Mouse (Mus musculus) CH12.LX (cell line): ENCODE measurements around the gene Mia2. TPM values are rescaled to one million over a fixed set of nuclear protein-coding genes. Genes with fewer than 3 reads are reported as not detected.

Source experiments
- DNase-seq: peaks from one replicate; pipeline ENCODE4 v3.0.0-alpha.2; 2013; ENCODE audit errors: extremely low read depth
- H3K27ac ChIP-seq: 2 replicates; pipeline ENCODE4 v1.5.1; 2012; ENCODE audit warnings: low read depth, mild to moderate bottlenecking, control low read depth, moderate library complexity; ENCODE audit not compliant: insufficient read depth
- H3K27me3 ChIP-seq: replicated peaks from 2 replicates; pipeline ENCODE3; 2012; ENCODE audit warnings: inconsistent platforms
- H3K36me3 ChIP-seq, 2 experiments: replicated peaks in 1 of 2; 2 replicates each; pipeline versions ENCODE3 to v1.6.1; 2012; ENCODE audit warnings: inconsistent platforms in 1 of 2, low read length in 1 of 2, mild to moderate bottlenecking in 1 of 2, mixed read lengths in 1 of 2, moderate library complexity in 1 of 2; ENCODE audit not compliant: control insufficient read depth in 1 of 2, insufficient read depth in 1 of 2
- H3K4me1 ChIP-seq, 2 experiments: 2 replicates each; pipeline ENCODE4 v1.6.1; 2012; ENCODE audit warnings: inconsistent platforms in 1 of 2, moderate library complexity in 1 of 2; ENCODE audit not compliant: insufficient read depth in 2 of 2, control insufficient read depth in 1 of 2
- H3K4me2 ChIP-seq: 2 replicates; pipeline ENCODE4 v1.6.1; 2012; ENCODE audit warnings: low read depth, mild to moderate bottlenecking, control low read depth; ENCODE audit not compliant: poor library complexity, insufficient read depth, severe bottlenecking
- H3K4me3 ChIP-seq, 3 experiments: fragments of 150-350 bp in 1 of 3; sonication (generic) in 1 of 3; replicated peaks in 1 of 3; 2 replicates each; pipeline versions ENCODE3 to v1.5.1; 2011 to 2012; ENCODE audit warnings: low read depth in 2 of 3, low read length in 2 of 3, mild to moderate bottlenecking in 2 of 3, moderate library complexity in 2 of 3, control low read depth in 1 of 3, improper control_type of control experiment in 1 of 3, inconsistent platforms in 1 of 3, mixed read lengths in 1 of 3; ENCODE audit not compliant: poor library complexity in 1 of 3
- H3K79me2 ChIP-seq: replicated peaks from 2 replicates; pipeline ENCODE4 v1.6.1; 2012; ENCODE audit warnings: mild to moderate bottlenecking, moderate library complexity; ENCODE audit not compliant: control insufficient read depth, poor library complexity, insufficient read depth, severe bottlenecking; ENCODE audit errors: extremely low read depth
- H3K9ac ChIP-seq: 2 replicates; pipeline ENCODE4 v1.6.1; 2012; ENCODE audit warnings: low read depth, mild to moderate bottlenecking, control low read depth, moderate library complexity; ENCODE audit not compliant: insufficient read depth
- H3K9me3 ChIP-seq: replicated peaks from 2 replicates; pipeline ENCODE3; 2012; ENCODE audit warnings: low read length, inconsistent platforms, mixed read lengths
- BHLHE40 ChIP-seq: IDR thresholded peaks from 2 replicates; pipeline ENCODE4 v1.6.1; 2011; ENCODE audit warnings: mild to moderate bottlenecking, low read depth, low read length, improper control_type of control experiment
- CHD2 ChIP-seq: IDR thresholded peaks from 2 replicates; pipeline ENCODE4 v1.6.1; 2011; ENCODE audit warnings: low read length, improper control_type of control experiment
- EP300 ChIP-seq: IDR thresholded peaks from 2 replicates; pipeline ENCODE4 v1.6.1; 2011; ENCODE audit warnings: low read length, improper control_type of control experiment
- JUND ChIP-seq: conservative IDR thresholded peaks from 2 replicates; pipeline ENCODE4 v1.6.1; 2011; ENCODE audit warnings: low read depth, low read length, improper control_type of control experiment
- MAFK ChIP-seq: IDR thresholded peaks from 2 replicates; pipeline ENCODE4 v1.6.1; 2011; ENCODE audit warnings: low read length, improper control_type of control experiment; ENCODE audit not compliant: insufficient replicate concordance
- MAZ ChIP-seq: IDR thresholded peaks from 2 replicates; pipeline ENCODE4 v1.6.1; 2012; ENCODE audit warnings: low read depth, mild to moderate bottlenecking, inconsistent platforms, low read length, improper control_type of control experiment, moderate library complexity
- MYC ChIP-seq: IDR thresholded peaks from 2 replicates; pipeline ENCODE4 v1.6.1; 2011; ENCODE audit warnings: low read depth, mild to moderate bottlenecking, improper control_type of control experiment, low read length
- NELFE ChIP-seq: IDR thresholded peaks from 2 replicates; pipeline ENCODE4 v1.6.1; 2011; ENCODE audit warnings: low read depth, low read length, improper control_type of control experiment
- NRF1 ChIP-seq: IDR thresholded peaks from 2 replicates; pipeline ENCODE4 v1.6.1; 2014; ENCODE audit warnings: low read depth, mild to moderate bottlenecking, inconsistent platforms, low read length, improper control_type of control experiment, moderate library complexity
- PAX5 ChIP-seq: IDR thresholded peaks from 2 replicates; pipeline ENCODE4 v1.6.1; 2012; ENCODE audit warnings: low read length, inconsistent platforms, mixed read lengths
- POLR2A ChIP-seq: IDR thresholded peaks from 2 replicates; pipeline ENCODE4 v1.6.1; 2011; ENCODE audit warnings: low read depth, mild to moderate bottlenecking, improper control_type of control experiment, low read length
- RAD21 ChIP-seq: IDR thresholded peaks from 2 replicates; pipeline ENCODE4 v1.6.1; 2011; ENCODE audit warnings: low read depth, mild to moderate bottlenecking, low read length, improper control_type of control experiment, moderate library complexity
- TCF12 ChIP-seq: IDR thresholded peaks from 2 replicates; pipeline ENCODE4 v1.6.1; 2014; ENCODE audit warnings: low read depth, mild to moderate bottlenecking, inconsistent platforms, low read length, improper control_type of control experiment
- UBTF ChIP-seq: IDR thresholded peaks from 2 replicates; pipeline ENCODE4 v1.6.1; 2012; ENCODE audit warnings: low read depth, mild to moderate bottlenecking, inconsistent platforms, low read length, improper control_type of control experiment, moderate library complexity
- USF1 ChIP-seq: IDR thresholded peaks from 2 replicates; pipeline ENCODE4 v1.6.1; 2014; ENCODE audit warnings: low read depth, mild to moderate bottlenecking, inconsistent platforms, low read length, improper control_type of control experiment
- ZC3H11A ChIP-seq: IDR thresholded peaks from 2 replicates; pipeline ENCODE4 v1.6.1; 2012; ENCODE audit warnings: low read depth, mild to moderate bottlenecking, inconsistent platforms, low read length, improper control_type of control experiment
- ZKSCAN1 ChIP-seq: IDR thresholded peaks from 2 replicates; pipeline ENCODE4 v1.6.1; 2012; ENCODE audit warnings: low read depth, inconsistent platforms, low read length, improper control_type of control experiment, borderline replicate concordance
- ZMIZ1 ChIP-seq: IDR thresholded peaks from 2 replicates; pipeline ENCODE4 v1.6.1; 2012; ENCODE audit warnings: low read depth, mild to moderate bottlenecking, inconsistent platforms, low read length, improper control_type of control experiment
- ZNF384 ChIP-seq: IDR thresholded peaks from 2 replicates; pipeline ENCODE4 v1.6.1; 2012; ENCODE audit warnings: low read depth, low read length, improper control_type of control experiment, inconsistent platforms
- dilution Hi-C: fragments of 300-500 bp; cut with MboI; formaldehyde crosslinking; loops from 2 replicates; pipeline ENCODE4 v1.14.3; 2020; ENCODE audit warnings: low sequenced_read_pairs; ENCODE audit not compliant: extremely low pct_unique_long_range_greater_than_20kb, extremely low pct_ligation_motif_present
- in situ Hi-C: fragments of 300-500 bp; cut with MboI; formaldehyde crosslinking; loops from 3 replicates; pipeline ENCODE4 v1.14.3; 2019; ENCODE audit warnings: low sequenced_read_pairs, low pct_ligation_motif_present, low pct_unique_long_range_greater_than_20kb, mixed read lengths
- polyA plus RNA-seq: library from polyadenylated mRNA; unstranded; fragments of >175 nt; gene quantifications from 2 replicates; pipeline ENCODE4 v1.2.1, GENCODE M21; 2012; ENCODE audit warnings: low read depth; ENCODE audit not compliant: insufficient read length
- total RNA-seq, 2 experiments: library from RNA; depleted of rRNA; stranded (reverse); fragments of 300-350 nt in 1 of 2; fragments of >200 nt in 1 of 2; gene quantifications; 2 replicates each; pipeline ENCODE4 v1.2.3; 2012 to 2014

Gene Mia2
- total and polyA plus RNA-seq, 3 experiments, result 68.1 to 162 (median 99.2) TPM

DNA sequence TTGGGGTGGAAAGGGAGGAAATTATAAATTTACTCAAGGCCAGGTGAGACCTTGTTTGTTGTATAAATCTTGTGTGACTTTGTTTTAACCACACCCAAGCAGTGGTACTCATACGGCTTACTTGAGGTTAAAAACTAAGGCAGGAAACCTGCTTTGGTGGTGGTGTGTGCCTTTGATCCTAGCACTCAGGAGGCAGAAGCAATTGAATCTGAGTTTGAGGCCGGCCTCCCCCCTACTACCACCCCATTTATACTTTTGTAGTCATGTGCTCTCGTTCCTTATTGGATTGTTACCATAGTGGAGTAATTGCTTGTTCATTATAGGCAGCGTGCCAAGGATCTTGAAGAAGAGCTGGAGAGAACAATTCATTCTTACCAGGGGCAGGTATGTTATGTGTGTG, 74.3 kb downstream of the Mia2 start:
- no peak for DNase-seq
- no peak overlapping the region for H3K27ac ChIP-seq
- dilution Hi-C loops, result no loop called here

DNA sequence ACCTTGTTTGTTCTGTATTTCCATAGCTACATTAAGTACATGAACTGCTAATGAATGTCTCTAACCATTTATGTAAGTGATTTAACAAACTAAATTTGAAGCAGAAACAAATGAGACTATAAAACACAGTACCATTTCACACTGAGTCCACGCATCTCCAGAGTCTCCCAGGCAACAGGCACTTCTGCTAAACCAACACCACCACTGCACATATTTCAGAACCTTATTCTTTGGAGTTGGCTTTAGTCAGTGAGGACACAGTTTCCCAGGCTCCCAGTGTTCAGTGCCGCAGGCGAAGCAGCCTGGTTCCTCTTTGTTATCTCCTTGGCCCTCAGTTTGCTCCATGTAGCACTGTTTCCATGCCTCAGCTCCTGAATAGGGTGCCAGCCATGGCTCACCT, 82.2 kb downstream of the Mia2 start:
- Histone ChIP-seq H3K27ac (no peak overlapping the region), H3K4me3 (no peak overlapping the region), H3K9me3 (no peaks in the 10 kb centered on the region), H3K36me3 (peaks cover 60 to 95% of the 10 kb centered on the region in 2 experiments), H3K4me2 (no peak overlapping the region), H3K9ac (no peak overlapping the region), H3K4me1 (no peaks in the 10 kb centered on the region), H3K79me2 (no peaks in the 10 kb centered on the region; the same call in 1 of the 2 replicates), H3K27me3 (no peaks in the 10 kb centered on the region)
- dilution Hi-C loops, result no loop called here
- in situ Hi-C loops, result no loop called here
- no peak for TF ChIP-seq MAZ
- TF ChIP-seq RAD21, result no peak
- no peak for TF ChIP-seq MAFK
- no peak for TF ChIP-seq BHLHE40
- no peak for TF ChIP-seq USF1
- no peak for TF ChIP-seq MYC
- TF ChIP-seq EP300, result no peak
- no peak for TF ChIP-seq ZKSCAN1
- TF ChIP-seq JUND, result no peak
- TF ChIP-seq PAX5, result no peak
- no peak for TF ChIP-seq ZC3H11A
- no peak for TF ChIP-seq ZNF384
- TF ChIP-seq ZMIZ1, result no peak
- TF ChIP-seq UBTF, result no peak
- no peak for TF ChIP-seq NELFE
- TF ChIP-seq NRF1, result no peak
- TF ChIP-seq TCF12, result no peak
- no peak for TF ChIP-seq CHD2
- no peak for DNase-seq

More for the DNA sequence above, 74.3 kb downstream of the Mia2 start:
- Histone ChIP-seq H3K4me3 (no peak overlapping the region), H3K4me2 (no peak overlapping the region), H3K79me2 (no peaks in the 10 kb centered on the region; the same call in 1 of the 2 replicates), H3K9ac (no peak overlapping the region), H3K9me3 (no peaks in the 10 kb centered on the region), H3K27me3 (no peaks in the 10 kb centered on the region), H3K4me1 (no peaks in the 10 kb centered on the region), H3K36me3 (peaks cover 39 to 80% of the 10 kb centered on the region in 2 experiments)
- in situ Hi-C loops, result no loop called here
- TF ChIP-seq POLR2A (no peak), ZC3H11A (no peak), CHD2 (no peak)
